Mouse (Mus musculus): ENCODE data around the gene Rhbdl1.
"Not testable (repeated sequence)": the region's sequence is repeated elsewhere in the genome, so short reads cannot be mapped to it uniquely, and the experiment has no call there.

Rhbdl1 gene

DNA sequence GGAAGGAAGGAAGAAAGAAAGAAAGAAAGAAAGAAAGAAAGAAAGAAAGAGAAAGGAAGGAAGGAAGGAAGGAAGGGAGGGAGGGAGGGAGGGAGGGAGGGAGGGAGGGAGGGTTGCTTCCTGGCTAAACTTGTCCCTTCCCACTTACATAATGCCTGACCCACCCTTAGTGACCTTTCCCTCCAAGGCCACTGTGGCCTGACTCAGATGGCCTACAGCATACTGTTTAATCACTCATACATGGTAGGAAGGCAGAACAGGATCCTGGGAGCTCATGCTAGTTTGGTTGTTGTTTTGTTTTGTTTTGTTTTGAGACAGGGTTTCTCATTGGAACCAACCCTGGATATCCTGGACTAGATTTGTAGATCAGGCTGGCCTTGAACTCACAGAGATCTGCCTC, 34.5 kb upstream of the Rhbdl1 start:
- DNase-seq: not testable (repeated sequence)

GRCm38 (mm10) chr17:25869954-25870353, 32.9 kb upstream of the Rhbdl1 start:
- no peak for DNase-seq

DNA sequence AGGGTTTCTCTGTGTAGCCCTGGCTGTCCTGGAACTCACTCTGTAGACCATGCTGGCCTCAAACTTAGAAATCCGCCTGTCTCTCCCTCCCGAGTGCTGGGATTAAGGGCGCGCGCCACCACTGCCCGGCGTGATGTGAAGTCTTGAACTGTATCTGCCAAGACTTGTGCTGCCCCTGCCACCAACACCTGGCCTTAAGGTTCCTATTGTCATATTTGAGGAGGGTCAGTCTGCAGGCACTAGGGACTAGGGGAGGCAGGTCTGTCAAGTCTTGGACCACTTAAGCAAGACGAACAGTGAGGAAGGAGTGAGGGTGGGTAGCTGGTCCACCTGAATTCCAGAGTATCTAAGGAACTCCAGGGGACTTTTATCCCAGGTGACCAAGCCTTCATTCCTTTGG, 32.4 kb upstream of the Rhbdl1 start:
- no peak for DNase-seq

GRCm38 (mm10) chr17:25868601-25869191, 31.6 kb upstream of the Rhbdl1 start, which contains the start of gene Mcrip2:
TSS of gene Mcrip2 (minus strand) at chr17:25868764.
- peak; percentile 70 for DNase-seq

- DNase-seq: peak; percentile 44
Observed at GRCm38 (mm10) chr17:25867836-25868600, 30.9 kb upstream of the Rhbdl1 start.

DNA sequence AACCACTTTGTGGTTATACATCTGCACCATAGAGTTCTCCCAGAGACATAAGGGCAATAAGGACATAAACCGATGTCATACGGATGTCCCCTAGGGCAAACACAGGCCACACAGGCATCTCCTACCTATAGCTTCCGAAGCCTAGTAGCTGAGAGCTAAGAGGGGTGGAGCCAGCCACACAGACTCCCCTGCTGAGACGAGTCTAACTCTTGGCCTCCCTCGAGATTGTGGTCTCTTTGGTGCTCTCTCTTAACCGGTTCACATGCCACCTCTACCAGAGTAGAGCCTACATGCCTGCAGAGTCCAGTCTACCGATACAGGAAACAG, 30.4 kb upstream of the Rhbdl1 start:
- DNase-seq: no peak

- DNase-seq: no peak
Observed at GRCm38 (mm10) chr17:25866172-25866571, 29.1 kb upstream of the Rhbdl1 start.

GRCm38 (mm10) chr17:25865288-25865687, 28.2 kb upstream of the Rhbdl1 start:
- DNase-seq: no peak

GRCm38 (mm10) chr17:25864311-25864710, 27.2 kb upstream of the Rhbdl1 start:
- no peak for DNase-seq

DNA sequence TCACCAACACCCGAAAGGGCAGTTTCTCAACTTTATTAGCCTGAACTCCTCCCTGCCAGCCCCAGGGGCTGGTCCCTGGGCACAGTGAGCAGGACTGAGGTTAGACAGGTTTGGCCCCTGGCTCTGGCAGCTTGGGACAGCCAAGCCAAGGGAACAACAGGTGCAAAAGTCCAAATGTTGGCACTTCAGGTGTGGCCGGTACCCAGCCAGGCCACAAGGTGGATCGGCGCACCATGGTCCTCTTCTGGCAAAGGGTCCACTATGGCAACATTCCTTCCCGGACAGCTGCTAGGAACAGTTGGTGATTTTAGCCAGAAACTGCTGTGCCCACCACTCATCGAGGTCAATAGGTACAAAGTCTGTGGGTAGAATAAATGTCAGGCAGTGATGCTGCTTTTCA, 26.6 kb upstream of the Rhbdl1 start:
- DNase-seq: no peak

- DNase-seq: no peak
Observed at GRCm38 (mm10) chr17:25861704-25862612, 24.9 kb upstream of the Rhbdl1 start.

GRCm38 (mm10) chr17:25860832-25861703, 24.0 kb upstream of the Rhbdl1 start, which contains the start of gene Wdr90:
TSS of gene Wdr90 (minus strand) at chr17:25861501.
- peak; percentile 87 for DNase-seq

DNA sequence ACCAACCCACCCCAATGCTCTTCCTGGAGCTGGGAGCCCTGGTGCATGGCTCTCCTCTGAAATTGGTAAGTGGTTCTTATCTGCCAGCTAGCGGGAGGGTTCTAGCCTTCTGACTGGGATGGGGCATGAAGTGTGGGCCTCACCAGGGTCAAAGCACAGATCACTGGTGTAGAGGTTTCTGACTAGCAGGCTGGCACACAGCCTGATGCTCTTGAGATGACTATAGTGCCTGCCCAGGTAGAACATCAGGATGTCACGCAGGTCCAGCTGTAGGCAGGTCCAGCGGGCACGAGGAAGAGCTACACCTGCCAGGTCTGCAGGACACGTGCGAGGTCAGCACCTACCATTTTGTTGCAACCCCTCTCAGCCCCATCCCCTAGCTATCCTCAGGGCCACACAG, 23.1 kb upstream of the Rhbdl1 start:
- DNase-seq: no peak

GRCm38 (mm10) chr17:25844396-25844901, 7.4 kb upstream of the Rhbdl1 start, which contains the start of gene Rhot2:
TSS of gene Rhot2 (minus strand) at chr17:25844851.
- DNase-seq: peak; percentile 91

DNA sequence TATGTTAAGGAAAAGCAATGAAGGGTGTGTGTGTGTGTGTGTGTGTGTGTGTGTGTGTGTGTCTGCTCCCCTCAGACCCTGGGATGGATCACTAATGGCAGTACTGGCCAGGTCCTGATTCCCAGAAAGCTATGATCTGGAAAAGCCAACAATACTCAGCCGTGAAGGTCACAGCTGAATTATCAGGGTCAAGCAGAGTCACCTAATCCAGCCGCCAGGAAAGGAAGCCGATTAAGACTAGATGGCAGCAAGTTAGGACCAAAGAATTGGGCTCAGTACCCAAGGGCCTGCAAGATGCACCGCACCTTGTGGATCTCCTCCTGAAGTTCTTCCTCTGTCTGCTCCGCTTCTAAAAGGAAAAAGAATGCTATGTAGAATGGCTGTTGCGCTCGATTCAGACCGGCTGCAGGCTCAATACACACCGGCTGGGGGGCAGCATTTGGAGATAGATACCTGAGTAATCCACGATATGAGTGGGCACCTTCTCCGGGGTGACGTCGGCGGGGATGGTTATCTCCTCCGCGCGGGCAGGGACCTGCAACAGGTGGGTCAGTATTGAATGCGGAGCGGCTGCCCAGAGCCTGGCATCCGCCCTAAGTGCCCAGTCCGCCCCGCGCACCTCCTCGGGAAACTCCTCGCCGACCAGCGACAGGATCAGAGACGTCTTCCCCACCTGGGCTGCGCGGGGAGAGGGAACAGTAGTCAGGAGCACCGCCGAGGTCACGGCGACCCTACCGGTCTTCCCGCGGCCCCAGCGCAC, 6.7 kb upstream of the Rhbdl1 start:
- DNase-seq: no peak

DNA sequence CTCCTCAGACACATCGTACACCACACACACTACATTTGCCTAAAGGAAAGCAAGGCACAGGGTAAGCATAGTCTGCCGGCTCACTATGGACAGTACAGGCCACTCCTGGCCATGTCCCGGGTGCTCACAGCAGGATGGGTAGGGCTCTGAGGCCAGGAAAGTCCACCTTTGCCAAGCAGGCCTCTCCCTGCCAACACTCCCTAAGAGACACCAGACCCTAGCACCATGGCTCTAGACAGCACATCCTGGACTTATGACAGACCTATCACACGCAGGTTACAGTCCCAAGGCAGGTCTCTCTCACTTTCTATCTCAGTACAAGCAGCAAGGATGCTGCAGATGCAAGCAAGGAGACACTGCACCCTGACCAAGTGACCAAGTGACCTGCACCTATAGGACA, 6.0 kb upstream of the Rhbdl1 start:
- DNase-seq: no peak

GRCm38 (mm10) chr17:25842509-25842908, 5.4 kb upstream of the Rhbdl1 start:
- no peak for DNase-seq

GRCm38 (mm10) chr17:25841117-25841880, 4.2 kb upstream of the Rhbdl1 start, which contains the start of gene Gm20683:
TSS of gene Gm20683 (minus strand) at chr17:25841763.
- no peak for DNase-seq

DNA sequence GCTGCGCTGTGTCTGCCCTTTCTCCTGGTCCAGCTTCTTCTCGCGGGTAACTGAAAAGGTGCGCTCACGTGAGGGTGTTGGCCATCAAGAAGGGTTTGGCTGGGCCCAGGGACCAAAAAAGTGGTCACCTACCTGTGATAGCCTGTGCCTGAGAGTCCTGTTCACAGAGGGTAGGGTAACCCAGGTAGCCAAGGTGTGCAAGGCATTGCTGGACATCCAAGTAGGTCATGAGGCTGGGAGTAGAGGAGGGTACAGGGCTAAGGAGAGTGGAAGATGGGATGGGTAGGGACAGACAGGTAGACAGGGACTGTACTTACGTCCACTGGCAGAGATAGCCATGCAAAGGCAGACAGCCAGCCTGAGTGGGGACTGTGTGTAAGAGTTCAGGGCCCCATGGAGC, 3.4 kb upstream of the Rhbdl1 start:
- DNase-seq: no peak

GRCm38 (mm10) chr17:25839455-25840235, 2.5 kb upstream of the Rhbdl1 start:
- no peak for DNase-seq
